Mouse (Mus musculus) liver, embryonic 14.5 days (tissue): ENCODE measurements around the gene Cfdp1. TPM values are rescaled to one million over a fixed set of nuclear protein-coding genes. Genes with fewer than 3 reads are reported as not detected.

Experiments used
- ATAC-seq: fragments of 200-750 bp; cut with Nextera tagmentation; 2 replicates; pipeline ENCODE4 v1.8.0; 2017; ENCODE audit warnings: moderate number of reproducible peaks, mild to moderate bottlenecking, moderate library complexity; ENCODE audit not compliant: insufficient read depth
- DNase-seq, 3 experiments: peaks; one replicate each; pipeline ENCODE4 v3.0.0-alpha.2; 2012 to 2013; ENCODE audit warnings: low read depth in 3 of 3, low spot score in 3 of 3
- H3K27ac ChIP-seq: fragments of 300-500 bp; sonication (generic); 2 replicates; pipeline ENCODE4 v1.5.1; 2014; ENCODE audit warnings: moderate library complexity, mild to moderate bottlenecking, control low read depth, inconsistent platforms
- H3K27me3 ChIP-seq: fragments of 300-500 bp; sonication (generic); 2 replicates; pipeline ENCODE4 v1.6.1; 2014; ENCODE audit warnings: mild to moderate bottlenecking, low read length, moderate library complexity; ENCODE audit not compliant: control insufficient read depth, insufficient read depth
- H3K36me3 ChIP-seq: fragments of 300-500 bp; sonication (generic); replicated peaks from 2 replicates; pipeline ENCODE4 v1.6.1; 2014; ENCODE audit warnings: low read depth; ENCODE audit not compliant: control insufficient read depth, insufficient read depth
- H3K4me1 ChIP-seq, 2 experiments: fragments of 200-500 bp in 1 of 2; fragments of 300-500 bp in 1 of 2; sonication (generic) in 1 of 2; replicated peaks; 2 replicates each; pipeline ENCODE4 v1.6.1; 2012 to 2014; ENCODE audit warnings: antibody characterized with exemption in 1 of 2, inconsistent platforms in 1 of 2, low read length in 1 of 2; ENCODE audit not compliant: control insufficient read depth in 2 of 2, insufficient read depth in 2 of 2
- H3K4me2 ChIP-seq: fragments of 300-500 bp; sonication (generic); 2 replicates; pipeline ENCODE4 v1.6.1; 2014; ENCODE audit warnings: low read depth, mild to moderate bottlenecking, control low read depth, moderate library complexity
- H3K4me3 ChIP-seq, 2 experiments: fragments of 200-500 bp in 1 of 2; fragments of 300-500 bp in 1 of 2; sonication (generic) in 1 of 2; 2 replicates each; pipeline ENCODE4 v1.5.1; 2012 to 2014; ENCODE audit warnings: low read depth in 2 of 2, low read length in 2 of 2, mild to moderate bottlenecking in 2 of 2, control low read depth in 1 of 2, inconsistent platforms in 1 of 2, moderate library complexity in 1 of 2; ENCODE audit not compliant: insufficient read depth in 1 of 2
- H3K9ac ChIP-seq: fragments of 300-500 bp; sonication (generic); replicated peaks from 2 replicates; pipeline ENCODE4 v1.6.1; 2014; ENCODE audit warnings: mild to moderate bottlenecking, control low read depth, moderate library complexity
- H3K9me3 ChIP-seq: fragments of 300-500 bp; sonication (generic); 2 replicates; pipeline ENCODE4 v1.6.1; 2016; ENCODE audit warnings: low read length, mixed read lengths; ENCODE audit not compliant: control insufficient read depth
- CTCF ChIP-seq: IDR thresholded peaks from 2 replicates; pipeline ENCODE4 v1.5.1; 2016; ENCODE audit warnings: antibody characterized with exemption, low read depth, control low read depth
- EP300 ChIP-seq: IDR thresholded peaks from 2 replicates; pipeline ENCODE4 v1.6.1; 2016; ENCODE audit warnings: antibody characterized with exemption, low read depth
- WGBS: fragments of 180-500 bp; shearing (Covaris S2); extraction: QIAGEN DNeasy Blood & Tissue Kit; methylation state at CpG from one replicate; pipeline ENCODE4 v1.1.7; 2014; ENCODE audit not compliant: insufficient replicate concordance; 5-methylcytosine and 5-hydroxymethylcytosine counted together
- polyA plus RNA-seq, 2 experiments: library from polyadenylated mRNA; depleted of rRNA in 1 of 2; stranded (reverse) in 1 of 2; unstranded in 1 of 2; fragments of >200 nt; fragmentation: Nextera tagmentation in 1 of 2; extraction: Ambion mirVana in 1 of 2; gene quantifications; 2 replicates each; pipeline versions ENCODE4 v1.2.1 to v1.2.3; 2012 to 2014

Cfdp1 gene
- polyA plus RNA-seq, 2 experiments: 46.8 to 82.8 TPM

DNA sequence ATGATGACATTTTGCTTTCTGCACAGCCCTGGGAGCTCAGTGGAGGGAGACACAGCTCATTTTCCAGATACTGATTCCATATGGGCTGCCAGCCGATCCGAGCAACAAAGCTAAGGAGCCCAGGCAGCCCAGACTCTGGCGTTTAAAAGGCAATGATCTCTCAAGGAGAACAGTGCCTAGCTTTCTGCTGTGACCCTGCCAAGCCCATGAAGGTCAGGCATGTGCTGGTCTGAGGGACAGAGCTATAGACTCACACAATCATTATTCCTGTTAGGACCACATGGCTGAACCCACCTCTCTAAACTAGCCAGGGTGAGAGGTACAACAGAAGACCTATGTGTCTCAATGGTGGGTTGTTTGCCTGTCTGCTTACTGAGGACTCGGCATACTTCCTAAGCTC is 66.4 kb downstream of the Cfdp1 start:
- H3K4me1 ChIP-seq: 0 out of 4 replicates have a peak, but pooled peaks cover 0 to 2% of the 10 kb centered on the region in 2 experiments
- 78% methylated on average over 4 of the region's 4 CpGs for WGBS
- no peaks in the 10 kb centered on the region for H3K27me3 ChIP-seq
- H3K4me2 ChIP-seq: no peak overlapping the region
- no peaks in the 10 kb centered on the region for H3K36me3 ChIP-seq
- ATAC-seq (no peak), DNase-seq (no peak)
- H3K4me3 ChIP-seq: no peak overlapping the region
- H3K9me3 ChIP-seq: no peaks in the 10 kb centered on the region
- TF ChIP-seq EP300 (no peak), CTCF (no peak)
- no peak overlapping the region for H3K27ac ChIP-seq
- H3K9ac ChIP-seq: no peak overlapping the region

DNA sequence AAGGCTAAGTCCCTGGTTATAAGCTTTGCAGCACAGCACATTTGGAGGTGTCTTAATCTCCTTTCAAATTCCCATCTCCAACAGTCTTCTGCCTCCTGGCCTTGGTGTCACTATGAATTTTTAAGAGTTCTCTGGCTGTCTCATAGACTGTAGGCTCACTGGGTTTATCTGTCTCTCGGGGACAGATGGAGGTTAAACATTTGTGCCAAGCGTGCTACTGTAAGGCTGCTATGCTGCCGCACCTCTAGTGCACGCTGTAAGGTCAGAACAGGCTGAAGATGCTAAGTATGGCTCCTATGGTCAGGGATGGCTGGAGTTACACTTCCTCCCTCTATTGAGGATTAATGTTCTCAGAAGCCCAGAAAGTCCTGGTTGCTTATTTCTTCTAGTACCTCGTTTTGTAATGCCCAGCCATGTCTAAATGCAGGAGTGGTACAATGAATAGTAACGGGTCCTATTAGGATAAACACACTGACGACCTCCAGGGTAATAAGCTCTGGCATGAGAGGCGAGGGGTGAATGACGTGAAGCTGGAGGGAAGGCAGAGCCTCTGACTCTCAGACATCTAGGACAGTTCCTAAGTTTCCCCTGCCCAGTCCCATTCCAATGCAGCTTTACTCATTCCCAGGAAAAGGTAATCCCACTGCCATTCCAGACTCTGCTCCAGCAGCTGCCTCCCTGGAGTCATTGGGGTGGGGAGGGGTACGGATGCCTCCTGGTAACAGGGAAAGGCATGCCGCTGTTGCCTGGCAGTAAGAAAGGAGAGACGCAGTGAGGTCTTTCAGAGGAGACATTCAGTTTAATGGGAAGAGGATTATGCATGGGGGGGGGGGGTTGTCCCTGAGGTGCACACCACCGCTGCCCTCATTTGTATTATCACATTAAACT is 67.1 kb downstream of the Cfdp1 start:
- DNase-seq (no peak), ATAC-seq (no peak)
- H3K9me3 ChIP-seq: no peaks in the 10 kb centered on the region
- no peak overlapping the region for H3K9ac ChIP-seq
- WGBS: 71% methylated on average over 13 of the region's 13 CpGs
- H3K4me3 ChIP-seq: no peak overlapping the region
- H3K4me2 ChIP-seq: no peak overlapping the region
- H3K27me3 ChIP-seq: no peaks in the 10 kb centered on the region
- H3K4me1 ChIP-seq: 0 out of 4 replicates have a peak, but pooled peaks cover 0 to 2% of the 10 kb centered on the region in 2 experiments
- no peak overlapping the region for H3K27ac ChIP-seq
- no peaks in the 10 kb centered on the region for H3K36me3 ChIP-seq
- no peak for TF ChIP-seq EP300
- no peak for TF ChIP-seq CTCF

DNA sequence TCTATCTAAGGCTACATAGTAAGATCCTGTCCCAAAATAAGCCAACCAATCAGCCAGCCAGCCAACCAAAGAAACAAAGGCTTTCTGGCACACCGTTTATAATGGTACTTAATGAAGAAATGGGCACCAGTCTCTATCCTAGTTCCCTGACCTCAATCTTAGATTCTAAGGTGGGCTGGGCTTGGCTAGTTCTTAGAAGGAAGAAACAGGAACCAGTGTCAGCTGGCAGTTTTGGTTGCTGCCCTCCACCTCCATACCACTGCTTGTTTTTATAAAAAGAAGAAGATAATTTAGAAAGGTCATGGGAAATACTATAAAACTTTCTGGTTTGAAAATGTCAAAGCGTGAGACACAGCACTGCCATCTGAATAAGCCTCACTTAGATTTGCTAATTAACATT is 68.0 kb downstream of the Cfdp1 start:
- TF ChIP-seq EP300 (no peak), CTCF (no peak)
- Histone ChIP-seq H3K27me3 (no peaks in the 10 kb centered on the region), H3K4me1 (peaks cover 0 to 2% of the 10 kb centered on the region in 2 experiments; a peak in 1 of 4 replicates), H3K36me3 (no peaks in the 10 kb centered on the region), H3K9ac (no peak overlapping the region), H3K4me3 (no peak overlapping the region), H3K9me3 (no peaks in the 10 kb centered on the region), H3K4me2 (no peak overlapping the region), H3K27ac (no peak overlapping the region)
- WGBS: 70% methylated on average over 2 of the region's 2 CpGs
- no peak for DNase-seq
- no peak for ATAC-seq

DNA sequence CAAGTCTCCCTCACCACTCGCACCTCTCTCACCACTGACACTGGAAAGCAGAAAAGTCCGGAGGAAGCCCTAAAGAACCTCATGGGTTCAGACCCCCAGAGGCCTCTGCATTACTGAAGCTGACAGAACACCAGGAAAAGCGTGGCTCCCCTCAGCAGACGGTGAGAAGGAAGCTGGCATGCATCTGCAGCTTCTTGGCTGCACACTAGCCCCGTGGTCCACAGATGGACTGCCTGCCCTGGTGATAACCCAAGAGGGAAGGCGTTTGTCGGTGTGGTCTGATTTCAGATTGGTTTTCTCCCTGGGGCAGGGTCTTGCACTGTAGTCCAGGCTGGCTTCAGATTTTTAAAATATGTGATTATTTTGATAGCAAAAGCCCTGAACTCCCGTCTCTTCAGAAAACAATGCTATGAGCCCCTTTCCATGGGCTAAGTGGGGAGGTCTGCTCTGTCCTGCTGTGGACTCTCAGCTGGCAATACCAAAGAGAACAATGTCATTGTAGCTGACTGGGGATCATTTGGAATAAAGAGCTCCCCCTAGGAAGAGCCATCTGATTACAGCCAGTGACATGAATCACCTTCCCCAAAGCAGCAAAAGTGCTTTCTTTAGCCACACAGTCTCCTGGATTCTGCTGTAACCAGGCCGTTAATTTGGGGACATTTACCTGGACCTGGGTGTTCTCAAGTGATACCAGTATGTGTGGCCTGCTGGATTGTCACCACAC is 71.3 kb downstream of the Cfdp1 start:
- no peak overlapping the region for H3K9ac ChIP-seq
- ATAC-seq: no peak
- no peaks in the 10 kb centered on the region for H3K27me3 ChIP-seq
- H3K4me1 ChIP-seq: peaks cover 0 to 11% of the 10 kb centered on the region in 2 experiments; a peak in 1 of 4 replicates
- no peak overlapping the region for H3K27ac ChIP-seq
- H3K4me2 ChIP-seq: no peak overlapping the region
- no peaks in the 10 kb centered on the region for H3K9me3 ChIP-seq
- no peak overlapping the region for H3K4me3 ChIP-seq
- 68% methylated on average over 9 of the region's 9 CpGs for WGBS
- H3K36me3 ChIP-seq: no peaks in the 10 kb centered on the region; the same call in 1 of the 2 replicates
- TF ChIP-seq CTCF (no peak), EP300 (no peak)
- DNase-seq: no peak

DNA sequence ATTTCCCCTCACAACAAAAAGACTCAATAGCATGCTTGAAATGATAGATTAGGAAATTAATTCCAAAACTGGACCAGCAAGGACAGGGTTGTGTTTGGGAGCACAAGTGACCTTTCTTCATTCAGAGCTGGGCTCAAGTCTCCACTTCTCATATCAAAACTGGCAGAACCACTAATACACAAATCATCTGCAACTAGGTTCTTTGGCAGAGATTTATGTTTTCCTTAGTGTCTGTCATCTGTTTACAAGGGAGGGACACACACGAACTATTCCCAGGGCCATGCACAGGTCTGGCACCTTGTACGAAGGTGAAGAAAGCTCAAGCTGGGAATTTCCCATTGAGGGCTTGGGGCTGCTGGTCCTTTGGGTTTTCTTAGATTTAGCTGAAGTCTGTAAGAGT is 71.9 kb downstream of the Cfdp1 start:
- H3K27ac ChIP-seq: no peak overlapping the region
- H3K4me1 ChIP-seq: peaks cover 0 to 11% of the 10 kb centered on the region in 2 experiments; a peak in 1 of 4 replicates
- H3K36me3 ChIP-seq: no peaks in the 10 kb centered on the region; the same call in 1 of the 2 replicates
- H3K27me3 ChIP-seq: no peaks in the 10 kb centered on the region
- DNase-seq: no peak
- H3K9ac ChIP-seq: no peak overlapping the region
- no peak overlapping the region for H3K4me2 ChIP-seq
- TF ChIP-seq CTCF (no peak), EP300 (no peak)
- H3K4me3 ChIP-seq: no peak overlapping the region
- H3K9me3 ChIP-seq: no peaks in the 10 kb centered on the region
- no peak for ATAC-seq
- WGBS: 69% methylated on average over 2 of the region's 2 CpGs
